Mouse (Mus musculus) kidney, adult 2 months (tissue): ENCODE results near the gene Plpp2. TPM values are rescaled to one million over a fixed set of nuclear protein-coding genes. Genes with fewer than 3 reads are reported as not detected.
A peak's percentile ranks its signal among the peaks of the same experiment; 100 is the strongest.

Experiments used
- DNase-seq: peaks from one replicate; pipeline ENCODE4 v3.0.0; 2021
- H3K27ac ChIP-seq: fragments of 200-500 bp; 2 replicates; pipeline ENCODE4 v1.5.1; 2012; ENCODE audit warnings: low read depth, low read length, control low read depth, inconsistent platforms; ENCODE audit not compliant: insufficient read depth
- H3K27me3 ChIP-seq: fragments of 200-500 bp; replicated peaks from 2 replicates; pipeline ENCODE4 v1.6.1; 2012; ENCODE audit warnings: mild to moderate bottlenecking, moderate library complexity, low read length, inconsistent platforms; ENCODE audit not compliant: control insufficient read depth, insufficient read depth
- H3K36me3 ChIP-seq: fragments of 200-500 bp; 2 replicates; pipeline ENCODE4 v1.6.1; 2012; ENCODE audit warnings: mild to moderate bottlenecking, moderate library complexity, low read length, inconsistent platforms; ENCODE audit not compliant: control insufficient read depth, insufficient read depth
- H3K4me1 ChIP-seq: fragments of 200-500 bp; 2 replicates; pipeline ENCODE4 v1.6.1; 2011; ENCODE audit warnings: low read length; ENCODE audit not compliant: control insufficient read depth, insufficient read depth
- H3K4me3 ChIP-seq: fragments of 200-500 bp; 2 replicates; pipeline ENCODE4 v1.5.1; 2011; ENCODE audit warnings: mild to moderate bottlenecking, low read depth, low read length, control low read depth; ENCODE audit not compliant: insufficient read depth
- CTCF ChIP-seq: fragments of 200-500 bp; conservative IDR thresholded peaks from 2 replicates; pipeline ENCODE4 v1.5.1; 2011; ENCODE audit warnings: low read depth, mild to moderate bottlenecking, control low read depth, low read length, moderate library complexity, mixed read lengths; ENCODE audit not compliant: insufficient read depth, insufficient read length
- POLR2A ChIP-seq: fragments of 200-500 bp; IDR thresholded peaks from one replicate; pipeline ENCODE4 v1.6.1; 2011; ENCODE audit warnings: low read depth, low read length, control low read depth
- WGBS: fragments of 180-500 bp; shearing (Covaris S2); methylation state at CpG from one replicate; pipeline ENCODE4 v1.1.7; 2018; 5-methylcytosine and 5-hydroxymethylcytosine counted together
- polyA plus RNA-seq: library from polyadenylated mRNA; depleted of rRNA; stranded (reverse); fragments of >200 nt; gene quantifications from 2 replicates; pipeline ENCODE4 v1.2.3, GENCODE M21; 2012

The Plpp2 gene
- polyA plus RNA-seq, 1 experiment = 58.1 TPM

DNA sequence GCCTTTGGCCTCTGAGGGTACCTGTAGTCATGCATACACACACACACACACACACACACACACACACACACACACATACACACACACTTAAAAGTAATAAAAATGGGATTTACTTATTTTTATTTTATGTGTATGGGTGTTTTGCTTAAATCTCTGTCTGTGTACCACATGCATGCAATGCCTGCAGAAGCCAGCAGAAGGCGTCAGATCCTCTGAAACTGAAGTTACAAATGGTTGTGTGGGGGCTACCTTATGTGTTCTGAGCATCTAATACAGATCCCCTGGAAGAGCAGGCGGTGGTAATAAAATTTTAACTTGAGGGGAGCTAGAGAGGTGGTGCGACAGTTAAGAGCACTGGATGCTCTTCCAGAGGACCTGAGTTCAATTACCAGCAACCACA, 5.5 kb downstream of the Plpp2 start:
- TF ChIP-seq CTCF (0 out of 2 replicates have a peak, but pooled peaks have one; percentile 18), POLR2A (no peak)
- Histone ChIP-seq H3K36me3 (no peaks in the 10 kb centered on the region; the same call in 1 of the 2 replicates), H3K4me3 (no peak overlapping the region), H3K27me3 (no peaks in the 10 kb centered on the region), H3K27ac (no peak overlapping the region), H3K4me1 (0 out of 2 replicates have a peak, but pooled peaks cover 3% of the 10 kb centered on the region)
- DNase-seq = no peak
- 90% methylated on average over 3 of the region's 3 CpGs for WGBS

DNA sequence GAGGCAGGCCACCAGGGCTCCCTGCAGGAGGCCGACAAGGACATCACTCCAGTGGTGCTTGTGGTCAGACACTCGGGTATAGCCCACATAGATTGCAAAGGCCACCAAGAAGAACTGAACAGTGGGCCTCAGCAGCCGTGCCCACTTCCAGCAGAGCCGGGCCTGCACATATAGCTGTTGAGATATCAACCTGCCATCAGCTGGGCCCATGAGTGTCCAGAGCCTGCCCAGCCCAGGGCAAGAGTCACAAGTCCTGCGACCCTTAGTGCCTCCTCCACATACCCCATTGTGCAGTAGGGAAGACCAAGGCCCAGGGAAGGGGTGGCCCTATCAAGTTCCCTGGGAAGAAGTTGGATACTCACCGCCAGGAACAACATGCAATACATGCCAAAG, 6.1 kb downstream of the Plpp2 start:
- 82% methylated on average over 6 of the region's 6 CpGs for WGBS
- no peaks in the 10 kb centered on the region; the same call in 1 of the 2 replicates for H3K36me3 ChIP-seq

GRCm38 (mm10) chr10:79526661-79527452, 6.7 kb downstream of the Plpp2 start:
- H3K4me1 ChIP-seq = 0 out of 2 replicates have a peak, but pooled peaks cover 3% of the 10 kb centered on the region
- TF ChIP-seq POLR2A (no peak), CTCF (no peak)
- H3K36me3 ChIP-seq = no peaks in the 10 kb centered on the region; the same call in 1 of the 2 replicates
- DNase-seq = no peak
- no peak overlapping the region for H3K27ac ChIP-seq
- no peak overlapping the region for H3K4me3 ChIP-seq
- H3K27me3 ChIP-seq = no peaks in the 10 kb centered on the region
- 85% methylated on average over 12 of the region's 12 CpGs for WGBS

More for the DNA sequence above, 6.1 kb downstream of the Plpp2 start:
- no peak for DNase-seq
- Histone ChIP-seq H3K27ac (no peak overlapping the region), H3K4me1 (0 out of 2 replicates have a peak, but pooled peaks cover 3% of the 10 kb centered on the region), H3K27me3 (no peaks in the 10 kb centered on the region), H3K4me3 (no peak overlapping the region)
- no peak for TF ChIP-seq CTCF
- TF ChIP-seq POLR2A = no peak

DNA sequence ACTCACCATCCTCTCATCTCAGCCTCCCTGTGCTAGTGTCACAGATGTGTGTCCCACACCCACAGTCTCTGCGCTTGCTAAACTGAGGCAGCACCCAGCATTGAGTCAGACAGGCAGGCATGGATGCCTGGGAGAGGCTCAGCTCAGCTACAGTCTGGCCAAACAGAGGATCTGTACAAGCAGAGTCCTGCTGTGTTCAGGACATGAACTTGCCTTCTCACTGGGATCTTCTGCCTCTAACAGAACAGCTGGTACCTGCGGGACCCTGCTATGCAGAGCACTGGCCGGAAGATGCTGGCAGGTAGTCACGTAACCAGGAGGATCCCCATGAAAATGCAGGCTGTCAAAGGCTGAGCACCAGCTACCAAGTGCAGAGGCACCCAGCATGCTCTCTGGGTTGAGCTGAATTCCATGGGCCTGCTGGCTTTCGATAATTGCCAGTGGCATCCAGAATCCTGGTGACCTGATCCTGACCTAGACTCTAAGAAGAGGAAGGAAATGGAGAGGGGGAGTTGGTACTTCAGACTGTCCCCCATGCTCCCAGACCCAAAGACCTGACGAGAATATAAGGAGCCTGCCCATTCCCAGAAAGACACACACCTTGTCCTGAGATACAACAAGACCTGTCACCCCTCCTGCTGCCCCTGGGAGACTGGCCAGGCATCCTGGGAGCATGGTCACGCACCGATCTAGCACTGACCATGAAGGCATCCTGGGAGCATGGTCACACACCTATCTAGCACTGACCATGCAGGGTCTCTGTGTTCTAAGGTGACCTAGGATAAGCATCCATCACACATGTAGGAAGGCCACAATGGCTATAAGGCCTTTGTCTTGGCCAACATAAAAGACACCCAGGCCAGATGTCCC, 7.9 kb downstream of the Plpp2 start:
- no peaks in the 10 kb centered on the region for H3K27me3 ChIP-seq
- DNase-seq = no peak
- 93% methylated on average over 8 of the region's 8 CpGs for WGBS
- H3K27ac ChIP-seq = no peak overlapping the region
- H3K36me3 ChIP-seq = no peaks in the 10 kb centered on the region; the same call in 1 of the 2 replicates
- H3K4me1 ChIP-seq = no peaks in the 10 kb centered on the region
- no peak for TF ChIP-seq POLR2A
- no peak for TF ChIP-seq CTCF
- no peak overlapping the region for H3K4me3 ChIP-seq

DNA sequence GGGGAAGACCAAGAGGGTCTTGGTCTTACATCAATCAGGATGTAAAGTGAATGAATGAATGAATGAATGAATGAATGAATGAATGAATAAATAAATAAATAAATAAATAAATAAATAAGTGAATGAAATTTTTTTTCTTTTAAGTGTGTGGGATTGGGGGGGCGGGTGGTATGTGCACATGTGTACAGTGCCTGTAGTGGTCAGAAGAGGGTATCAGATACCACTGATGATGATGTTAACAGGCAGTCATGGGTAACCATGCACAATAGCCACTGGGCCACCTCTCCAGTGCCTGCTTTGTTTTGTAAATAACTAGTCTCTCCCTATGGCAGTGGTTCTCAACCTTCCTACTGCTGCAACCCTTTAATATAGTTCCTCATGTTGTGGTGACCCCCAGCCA, 9.2 kb downstream of the Plpp2 start:
- WGBS = 92% methylated on average over 1 of the region's 1 CpGs
- Histone ChIP-seq H3K4me1 (no peaks in the 10 kb centered on the region), H3K27me3 (no peaks in the 10 kb centered on the region), H3K36me3 (no peaks in the 10 kb centered on the region; the same call in 1 of the 2 replicates), H3K4me3 (no peak overlapping the region), H3K27ac (no peak overlapping the region)
- DNase-seq = no peak
- TF ChIP-seq CTCF (no peak), POLR2A (no peak)

GRCm38 (mm10) chr10:79506709-79507108, 26.9 kb downstream of the Plpp2 start:
- Histone ChIP-seq H3K36me3 (no peaks in the 10 kb centered on the region), H3K27ac (no peak overlapping the region), H3K27me3 (no peaks in the 10 kb centered on the region), H3K4me1 (peaks cover 5% of the 10 kb centered on the region; the same call in 1 of the 2 replicates), H3K4me3 (no peak overlapping the region)
- WGBS = 65% methylated on average over 2 of the region's 2 CpGs
- DNase-seq = no peak
- TF ChIP-seq CTCF = no peak
- no peak for TF ChIP-seq POLR2A
